Mouse (Mus musculus): ENCODE measurements at regions not wholly inside any gene's neighbourhood (a gene's known extent, or its start where the extent isn't known, plus 50 kb on each side); places are given as distances from the start of the nearest gene placed in this dataset.

- H3K4me3 ChIP-seq (ENCODE audit: insufficient read depth in 1 of 2, low read depth in 1 of 2, low read length in 2 of 2, poor library complexity in 1 of 2, severe bottlenecking in 1 of 2): no peak overlapping the region
- H3K36me3 ChIP-seq (ENCODE audit: control insufficient read depth, insufficient read depth, low read length, poor library complexity, severe bottlenecking): no peaks in the 10 kb centered on the region
- TF ChIP-seq MAFK (IDR thresholded peaks at IDR 0.05; ENCODE audit: insufficient read depth, low read depth, low read length) (no peak), ZC3H11A (IDR thresholded peaks at IDR 0.05; ENCODE audit: borderline replicate concordance, low read depth, low read length) (no peak), HCFC1 (IDR thresholded peaks at IDR 0.05; ENCODE audit: borderline replicate concordance, insufficient read depth, low read length) (no peak)
- H3K27ac ChIP-seq (ENCODE audit: insufficient read depth, low read depth, low read length, poor library complexity, severe bottlenecking): no peak overlapping the region
- H3K9ac ChIP-seq (ENCODE audit: insufficient read depth, low read depth, low read length, poor library complexity, severe bottlenecking): no peak overlapping the region
- H3K4me1 ChIP-seq (ENCODE audit: control insufficient read depth in 2 of 2, insufficient read depth in 2 of 2, low read length in 2 of 2, poor library complexity in 1 of 2): no peaks in the 10 kb centered on the region
- no peaks in the 10 kb centered on the region for H3K9me3 ChIP-seq (ENCODE audit: control insufficient read depth, insufficient read depth, low read depth, low read length)
- in situ Hi-C loops (cut with MboI; ENCODE audit: low sequenced_read_pairs in 2 of 2, unreplicated experiment in 2 of 2): no loop called here
- DNase-seq (ENCODE audit: low read depth, low spot score): no peak
Observed at GRCm38 (mm10) chr19:52647066-52648046, 383.3 kb downstream of the Ins1 start.

GRCm38 (mm10) chr19:52640228-52640627, 376.1 kb downstream of the Ins1 start:
- H3K36me3 ChIP-seq (ENCODE audit: control insufficient read depth, insufficient read depth, low read length, poor library complexity, severe bottlenecking): no peaks in the 10 kb centered on the region
- no peak for DNase-seq (ENCODE audit: low read depth, low spot score)
- H3K4me3 ChIP-seq (ENCODE audit: insufficient read depth in 1 of 2, low read depth in 1 of 2, low read length in 2 of 2, poor library complexity in 1 of 2, severe bottlenecking in 1 of 2): no peak overlapping the region
- TF ChIP-seq HCFC1 (IDR thresholded peaks at IDR 0.05; ENCODE audit: borderline replicate concordance, insufficient read depth, low read length): no peak
- no peak for TF ChIP-seq CHD2 (IDR thresholded peaks at IDR 0.05; ENCODE audit: low read depth, low read length)
- no peak for TF ChIP-seq ZC3H11A (IDR thresholded peaks at IDR 0.05; ENCODE audit: borderline replicate concordance, low read depth, low read length)
- TF ChIP-seq ZNF384 (IDR thresholded peaks at IDR 0.05; ENCODE audit: low read depth, low read length): no peak
- TF ChIP-seq MAFK (IDR thresholded peaks at IDR 0.05; ENCODE audit: insufficient read depth, low read depth, low read length): no peak
- no peak overlapping the region for H3K27ac ChIP-seq (ENCODE audit: insufficient read depth, low read depth, low read length, poor library complexity, severe bottlenecking)
- H3K4me1 ChIP-seq (ENCODE audit: control insufficient read depth in 2 of 2, insufficient read depth in 2 of 2, low read length in 2 of 2, poor library complexity in 1 of 2): no peaks in the 10 kb centered on the region
- H3K9me3 ChIP-seq (ENCODE audit: control insufficient read depth, insufficient read depth, low read depth, low read length): no peaks in the 10 kb centered on the region
- in situ Hi-C loops (cut with MboI; ENCODE audit: low sequenced_read_pairs in 2 of 2, unreplicated experiment in 2 of 2): no loop called here
- H3K9ac ChIP-seq (ENCODE audit: insufficient read depth, low read depth, low read length, poor library complexity, severe bottlenecking): no peak overlapping the region

DNA sequence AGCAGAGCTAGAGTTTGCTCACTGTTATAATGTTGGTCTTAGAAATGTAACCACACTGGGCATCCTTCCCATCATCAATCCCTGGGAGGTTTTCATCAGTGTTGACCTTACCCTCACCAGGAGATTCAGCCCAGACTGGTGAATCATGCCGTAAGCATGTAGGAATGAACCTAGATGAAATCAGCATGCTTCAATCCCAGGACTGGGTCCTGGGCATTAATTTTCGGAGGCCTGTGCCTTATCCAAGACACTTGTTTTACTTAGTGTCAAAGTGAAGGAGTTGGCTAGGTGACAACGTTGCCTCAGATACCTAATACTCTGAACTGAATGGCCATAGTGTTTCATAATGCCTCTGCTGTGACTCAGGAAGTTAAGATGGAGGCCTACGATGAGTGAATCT, 368.4 kb downstream of the Ins1 start:
- Histone ChIP-seq H3K9me3 (ENCODE audit: control insufficient read depth, insufficient read depth, low read depth, low read length) (no peaks in the 10 kb centered on the region), H3K4me1 (ENCODE audit: control insufficient read depth in 2 of 2, insufficient read depth in 2 of 2, low read length in 2 of 2, poor library complexity in 1 of 2) (no peaks in the 10 kb centered on the region), H3K36me3 (ENCODE audit: control insufficient read depth, insufficient read depth, low read length, poor library complexity, severe bottlenecking) (no peaks in the 10 kb centered on the region), H3K4me3 (ENCODE audit: insufficient read depth in 1 of 2, low read depth in 1 of 2, low read length in 2 of 2, poor library complexity in 1 of 2, severe bottlenecking in 1 of 2) (no peak overlapping the region), H3K27ac (ENCODE audit: insufficient read depth, low read depth, low read length, poor library complexity, severe bottlenecking) (no peak overlapping the region), H3K9ac (ENCODE audit: insufficient read depth, low read depth, low read length, poor library complexity, severe bottlenecking) (no peak overlapping the region)
- TF ChIP-seq ZNF384 (IDR thresholded peaks at IDR 0.05; ENCODE audit: low read depth, low read length) (no peak), HCFC1 (IDR thresholded peaks at IDR 0.05; ENCODE audit: borderline replicate concordance, insufficient read depth, low read length) (no peak), MAFK (IDR thresholded peaks at IDR 0.05; ENCODE audit: insufficient read depth, low read depth, low read length) (no peak), ZC3H11A (IDR thresholded peaks at IDR 0.05; ENCODE audit: borderline replicate concordance, low read depth, low read length) (no peak), CHD2 (IDR thresholded peaks at IDR 0.05; ENCODE audit: low read depth, low read length) (no peak)
- in situ Hi-C loops (cut with MboI; ENCODE audit: low sequenced_read_pairs in 2 of 2, unreplicated experiment in 2 of 2): no loop called here
- DNase-seq (ENCODE audit: low read depth, low spot score): no peak

- no peak for DNase-seq (ENCODE audit: low read depth, low spot score)
- Histone ChIP-seq H3K4me1 (ENCODE audit: control insufficient read depth in 2 of 2, insufficient read depth in 2 of 2, low read length in 2 of 2, poor library complexity in 1 of 2) (no peaks in the 10 kb centered on the region), H3K4me3 (ENCODE audit: insufficient read depth in 1 of 2, low read depth in 1 of 2, low read length in 2 of 2, poor library complexity in 1 of 2, severe bottlenecking in 1 of 2) (no peak overlapping the region), H3K36me3 (ENCODE audit: control insufficient read depth, insufficient read depth, low read length, poor library complexity, severe bottlenecking) (no peaks in the 10 kb centered on the region), H3K9ac (ENCODE audit: insufficient read depth, low read depth, low read length, poor library complexity, severe bottlenecking) (no peak overlapping the region), H3K27ac (ENCODE audit: insufficient read depth, low read depth, low read length, poor library complexity, severe bottlenecking) (no peak overlapping the region), H3K9me3 (ENCODE audit: control insufficient read depth, insufficient read depth, low read depth, low read length) (no peaks in the 10 kb centered on the region)
- in situ Hi-C loops (cut with MboI; ENCODE audit: low sequenced_read_pairs in 2 of 2, unreplicated experiment in 2 of 2): no loop called here
- TF ChIP-seq ZNF384 (IDR thresholded peaks at IDR 0.05; ENCODE audit: low read depth, low read length) (no peak), ZC3H11A (IDR thresholded peaks at IDR 0.05; ENCODE audit: borderline replicate concordance, low read depth, low read length) (no peak), MAFK (IDR thresholded peaks at IDR 0.05; ENCODE audit: insufficient read depth, low read depth, low read length) (no peak), CHD2 (IDR thresholded peaks at IDR 0.05; ENCODE audit: low read depth, low read length) (no peak)
Observed at GRCm38 (mm10) chr19:52624310-52624709, 360.2 kb downstream of the Ins1 start.

Data from ES-E14 (cell line).